Mouse (Mus musculus) spleen, embryonic (tissue): ENCODE measurements around the gene Gm28897.
"Not testable (repeated sequence)": the region's sequence is repeated elsewhere in the genome, so short reads cannot be mapped to it uniquely, and the experiment has no call there.

Source experiments
- CTCF ChIA-PET: fragments of 350-600 bp; sonication (Branson Sonifier 250); formaldehyde crosslinking; loops from one replicate; lab custom pipeline; 2022; lab: Charles Lee

The Gm28897 gene

DNA sequence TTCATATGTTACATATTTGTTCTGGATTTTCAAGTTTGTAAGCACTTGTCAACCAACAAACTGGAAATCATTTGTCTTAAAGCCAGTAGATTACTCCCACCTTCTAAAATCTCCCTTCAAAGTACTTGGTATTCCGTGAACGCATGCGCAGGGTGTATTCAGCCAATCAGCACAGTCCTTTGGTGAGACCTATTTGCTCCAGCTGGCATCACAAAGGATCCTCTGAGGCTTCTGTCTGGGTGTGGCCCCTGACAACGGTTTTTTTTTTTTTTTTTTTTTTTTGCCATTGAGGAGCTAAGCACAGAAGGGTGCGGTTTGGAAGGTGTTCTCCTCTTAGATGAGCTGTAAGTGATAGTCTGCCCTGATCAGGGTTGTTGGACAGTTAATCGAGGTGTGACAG lies at the start of gene Gm28897:
Gene Gm28897, plus strand, starts transcription at position 301 of the 400 bp plus-strand sequence.
- CTCF ChIA-PET = not testable (repeated sequence)
